Mouse (Mus musculus) ovary, postnatal 36 days (tissue): ENCODE measurements around the gene Arf1.

ENCODE experiments used
- DNase-seq: peaks from one replicate; pipeline ENCODE4 v3.0.0; 2022; ENCODE audit warnings: low spot score, mixed read lengths

The Arf1 gene

GRCm38 (mm10) chr11:59191231-59192058, 36.6 kb downstream of the Arf1 start:
- DNase-seq: peak; percentile 89

GRCm38 (mm10) chr11:59187706-59188105, 40.4 kb downstream of the Arf1 start:
- no peak for DNase-seq

GRCm38 (mm10) chr11:59185490-59185889, 42.6 kb downstream of the Arf1 start:
- no peak for DNase-seq

GRCm38 (mm10) chr11:59183821-59184220, 44.2 kb downstream of the Arf1 start:
- peak; percentile 58 for DNase-seq

- peak; percentile 67 for DNase-seq
Measured at GRCm38 (mm10) chr11:59182864-59183331, 45.2 kb downstream of the Arf1 start, which contains the start of gene Gjc2. TSS of gene Gjc2 (minus strand) at chr11:59183213.

- no peak for DNase-seq
Measured at GRCm38 (mm10) chr11:59176921-59177320, 51.1 kb downstream of the Arf1 start.

- no peak for DNase-seq
Measured at GRCm38 (mm10) chr11:59176475-59176874, 51.6 kb downstream of the Arf1 start.

GRCm38 (mm10) chr11:59174189-59174838, 53.8 kb downstream of the Arf1 start:
- no peak for DNase-seq

GRCm38 (mm10) chr11:59170549-59170948, 57.5 kb downstream of the Arf1 start:
- DNase-seq: no peak

GRCm38 (mm10) chr11:59169807-59170206, 58.3 kb downstream of the Arf1 start:
- DNase-seq: no peak

- no peak for DNase-seq
Measured at GRCm38 (mm10) chr11:59165616-59166241, 62.3 kb downstream of the Arf1 start.

GRCm38 (mm10) chr11:59164384-59164783, 63.7 kb downstream of the Arf1 start:
- DNase-seq: no peak

- peak; percentile 97 for DNase-seq
Measured at GRCm38 (mm10) chr11:59163255-59164236, 64.5 kb downstream of the Arf1 start, which contains the start of gene Iba57. TSS of gene Iba57 (minus strand) at chr11:59163739.

GRCm38 (mm10) chr11:59162443-59163254, 65.4 kb downstream of the Arf1 start:
- DNase-seq: no peak
